In the genomic region with DNA sequence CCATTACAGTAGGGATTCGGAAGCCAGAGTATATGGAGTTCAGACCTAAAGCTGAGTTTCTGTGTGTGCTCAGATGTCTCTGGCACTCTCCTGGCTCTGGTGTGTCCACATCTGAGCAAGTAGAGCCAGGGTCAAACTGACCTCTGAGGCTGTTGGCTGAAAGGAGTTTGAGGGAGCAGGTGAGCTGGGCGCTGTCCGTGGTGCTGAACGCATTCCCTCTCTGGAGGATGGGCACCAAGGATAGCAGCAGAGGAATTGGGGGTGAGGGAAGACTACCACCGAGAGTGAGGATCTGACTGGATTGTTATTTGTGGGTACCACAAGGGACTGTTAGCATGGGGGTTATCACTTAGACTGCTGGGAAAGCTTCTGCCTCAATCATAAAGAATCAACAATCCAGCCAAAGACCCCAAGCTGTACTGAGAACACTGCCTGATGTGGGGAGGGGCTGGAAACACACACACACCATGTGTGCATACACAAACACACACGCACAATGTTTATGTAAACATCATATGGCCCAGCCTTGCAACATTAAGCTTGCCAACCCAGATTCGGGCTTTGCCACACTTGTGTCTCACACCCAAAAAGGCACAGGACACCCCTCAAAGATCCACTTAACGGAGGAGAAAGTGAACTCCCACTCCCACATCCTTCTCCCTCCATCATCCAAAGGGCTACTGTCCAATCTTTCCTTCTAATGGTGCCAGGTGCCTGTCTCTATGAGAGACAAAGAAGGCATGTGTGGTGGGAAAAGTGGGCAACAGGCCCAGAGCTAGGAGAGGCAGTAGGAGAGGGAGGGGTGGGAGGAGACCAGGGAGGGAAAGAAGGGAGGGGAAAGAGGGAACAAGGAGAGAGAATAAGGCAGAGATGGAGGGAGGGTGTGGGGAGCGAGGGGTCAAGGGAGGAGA, we compare ENCODE assay signal across 10 mouse cellular contexts. TPM values are rescaled to one million over a fixed set of nuclear protein-coding genes. Genes with fewer than 3 reads are reported as not detected.
DNase-seq lines count a peak whose midpoint lies in the region; ATAC-seq and TF ChIP-seq lines count a peak whose summit lies in the region.
"Had no signal": no experiment of that assay in that cellular context is flagged by ENCODE, and none has a peak within 500 bp of the region (broad histone marks: within the 10 kb centered on the region; RNA-seq: fewer than 3 reads in every experiment).

No protein-coding gene starts in this region.

- TF ChIP-seq CTCF in left cerebral cortex, adult 2 months (IDR thresholded peaks at IDR 0.05), result no peak

- DNase-seq in left cerebral cortex, postnatal 4 days, result peak; percentile 89
- no peak for DNase-seq in left cerebral cortex, adult 2 months (ENCODE audit: extremely low spot score in 1 of 2, low spot score in 2 of 2)
- DNase-seq in adrenal gland, adult 2 months, result peak; percentile 39
- DNase-seq in forebrain, embryonic 11.5 days (ENCODE audit: low spot score), result peak; percentile 86
- DNase-seq in kidney, adult 9 months, result peak; percentile 42
- peak; percentile 91 for DNase-seq in midbrain, embryonic 11.5 days (ENCODE audit: low spot score, missing footprints)
- DNase-seq in urinary bladder, postnatal 14 days (ENCODE audit: low spot score), result peak; percentile 68
- no peak for DNase-seq in spleen, postnatal 36 days (ENCODE audit: low spot score in 2 of 2)

- H3K4me1 ChIP-seq in forebrain, embryonic 11.5 days (replicated peaks; ENCODE audit: control insufficient read depth, insufficient read depth, low read length), result no peaks in the 10 kb centered on the region
- H3K4me1 ChIP-seq in midbrain, embryonic 11.5 days (ENCODE audit: control insufficient read depth, insufficient read depth, low read length), result no peaks in the 10 kb centered on the region
- H3K4me1 ChIP-seq: stomach, embryonic 15.5 days had no signal

- H3K27me3 ChIP-seq in forebrain, embryonic 11.5 days (ENCODE audit: control insufficient read depth, insufficient read depth, low read length), result peaks cover 5% of the 10 kb centered on the region; the same call in 1 of the 2 replicates
- H3K27me3 ChIP-seq in midbrain, embryonic 11.5 days (ENCODE audit: control insufficient read depth, insufficient read depth, low read length), result no peaks in the 10 kb centered on the region
- H3K27me3 ChIP-seq: stomach, embryonic 15.5 days had no signal

- no peak for ATAC-seq in forebrain, embryonic 11.5 days (replicated peaks; ENCODE audit: low FRiP score)
- no peak for ATAC-seq in midbrain, embryonic 11.5 days (ENCODE audit: low FRiP score)

- H3K4me3 ChIP-seq in left cerebral cortex, adult 2 months, result no peak overlapping the region
- no peak overlapping the region for H3K4me3 ChIP-seq in forebrain, embryonic 11.5 days (ENCODE audit: low read depth, low read length)
- no peak overlapping the region for H3K4me3 ChIP-seq in midbrain, embryonic 11.5 days (ENCODE audit: low read depth, low read length)
- H3K4me3 ChIP-seq: stomach, embryonic 15.5 days had no signal

- H3K9ac ChIP-seq in forebrain, embryonic 11.5 days (ENCODE audit: low read length), result no peak overlapping the region
- H3K9ac ChIP-seq in midbrain, embryonic 11.5 days (ENCODE audit: low read length), result no peak overlapping the region
- H3K9ac ChIP-seq: liver, embryonic 14.5 days; stomach, embryonic 15.5 days had no signal

- no peak overlapping the region for H3K27ac ChIP-seq in left cerebral cortex, adult 2 months
- H3K27ac ChIP-seq in forebrain, embryonic 11.5 days (ENCODE audit: low read depth, low read length), result no peak overlapping the region
- H3K27ac ChIP-seq in midbrain, embryonic 11.5 days (ENCODE audit: low read depth, low read length), result no peak overlapping the region
- H3K27ac ChIP-seq: liver, embryonic 14.5 days; stomach, embryonic 15.5 days had no signal

- 45% methylated on average over 9 of the region's 9 CpGs for WGBS in forebrain, embryonic 11.5 days
- 43% methylated on average over 9 of the region's 9 CpGs for WGBS in midbrain, embryonic 11.5 days

- H3K4me2 ChIP-seq in forebrain, embryonic 11.5 days (ENCODE audit: low read depth, low read length, severe bottlenecking), result no peak overlapping the region
- no peak overlapping the region for H3K4me2 ChIP-seq in midbrain, embryonic 11.5 days
- H3K4me2 ChIP-seq: stomach, embryonic 15.5 days had no signal

- H3K9me3 ChIP-seq in forebrain, embryonic 11.5 days (ENCODE audit: control insufficient read depth, low read length), result no peaks in the 10 kb centered on the region
- no peaks in the 10 kb centered on the region for H3K9me3 ChIP-seq in midbrain, embryonic 11.5 days (ENCODE audit: control insufficient read depth, low read length)
- H3K9me3 ChIP-seq: stomach, embryonic 15.5 days had no signal

- intact Hi-C loops in left cerebral cortex, postnatal 4 days (cut with DNase I), result no loop called here
- intact Hi-C loops in left cerebral cortex, adult 2 months (cut with DNase I), result loop anchor here (5.0 kb wide), 1 partner anchor 59 kb away; a partner anchor contains a TSS

- H3K36me3 ChIP-seq in forebrain, embryonic 11.5 days (ENCODE audit: control insufficient read depth, insufficient read depth, low read length), result no peaks in the 10 kb centered on the region
- H3K36me3 ChIP-seq in midbrain, embryonic 11.5 days (ENCODE audit: control insufficient read depth, insufficient read depth, low read length), result no peaks in the 10 kb centered on the region
- H3K36me3 ChIP-seq: stomach, embryonic 15.5 days had no signal

RNA-seq across cellular contexts. Expression of a gene that starts 57.8 kb away (rescaled TPM):
- total RNA-seq in left cerebral cortex, postnatal 4 days (2021), result 100 to 1,000 TPM; 224 to 247 TPM
- total RNA-seq in left cerebral cortex, adult 2 months (2021), result 100 to 1,000 TPM; 481 to 504 TPM
- 1 to 10 TPM in 1 of 2 experiments, under 1 TPM in 1; 0.55 to 1.8 TPM for total RNA-seq in adrenal gland, adult 2 months (2021)
- polyA plus RNA-seq in adrenal gland, adult 2 months (2012; rRNA removed), result 4.1 and 5.9 TPM in 2 replicates
- 2.5 and 3.2 TPM in 2 replicates for polyA plus RNA-seq in forebrain, embryonic 11.5 days (2014; fragmentation: Nextera tagmentation; extraction: Ambion mirVana)
- polyA plus RNA-seq in midbrain, embryonic 11.5 days (2014; fragmentation: Nextera tagmentation; extraction: Ambion mirVana), result 4.3 and 5.7 TPM in 2 replicates

Comparison
In these comparisons a context has a peak if more than half of its experiments do, and no peak if none do; other contexts are left out.
1. DNase-seq: peak in left cerebral cortex, postnatal 4 days (single experiment), adrenal gland, adult 2 months (single experiment), forebrain, embryonic 11.5 days (single experiment), kidney, adult 9 months (single experiment), midbrain, embryonic 11.5 days (single experiment) and urinary bladder, postnatal 14 days (single experiment); none in left cerebral cortex, adult 2 months (0 of 2) and spleen, postnatal 36 days (0 of 2).
2. RNA of a gene that starts 57.8 kb away (total RNA-seq): 481 to 504 TPM in left cerebral cortex, adult 2 months and 224 to 247 TPM in left cerebral cortex, postnatal 4 days; 0.55 to 1.8 TPM in adrenal gland, adult 2 months; every median in the first group is over 10 times any median in the second.